9 mouse cellular contexts compared by ENCODE assay signal in genomic region chr7:3291197-3291596, GRCm38 (mm10). TPM values are rescaled to one million over a fixed set of nuclear protein-coding genes. Genes with fewer than 3 reads are reported as not detected.
DNase-seq lines count a peak whose midpoint lies in the region; ATAC-seq lines count a peak whose summit lies in the region.
"Had no signal": no experiment of that assay in that cellular context is flagged by ENCODE, and none has a peak within 500 bp of the region (broad histone marks: within the 10 kb centered on the region; RNA-seq: fewer than 3 reads in every experiment).

No protein-coding gene starts in this region.

- 55% methylated on average over 6 of the region's 6 CpGs for WGBS in midbrain, embryonic 12.5 days

- no peak overlapping the region for H3K27ac ChIP-seq in midbrain, embryonic 12.5 days (replicated peaks)

- peak overlapping the region; percentile 62 for H3K4me2 ChIP-seq in midbrain, embryonic 12.5 days (replicated peaks)

- no peaks in the 10 kb centered on the region for H3K9me3 ChIP-seq in midbrain, embryonic 12.5 days

- peak overlapping the region; percentile 47; the same call in 1 of the 2 replicates for H3K4me3 ChIP-seq in midbrain, embryonic 12.5 days

- H3K27me3 ChIP-seq in midbrain, embryonic 12.5 days = no peaks in the 10 kb centered on the region

- 0 out of 2 replicates have a peak, but pooled peaks have one; percentile 11 for ATAC-seq in midbrain, embryonic 12.5 days (ENCODE audit: low FRiP score, low read depth)

- DNase-seq in 3T3-L1 (ENCODE audit: low read depth, low spot score) (peak; percentile 95), NIH3T3 (ENCODE audit: low read depth) (peak; percentile 77)
- DNase-seq in heart, adult 9 months (ENCODE audit: low spot score in 2 of 2) = peak; percentile 67 to 76
- DNase-seq in kidney, postnatal 14 days = peak; percentile 35
- no peak for DNase-seq in spleen, adult 18-20 months
- DNase-seq in cerebellum, postnatal 36 days = no peak
- no peak for DNase-seq in adrenal gland, postnatal 10 days

- no peaks in the 10 kb centered on the region for H3K36me3 ChIP-seq in midbrain, embryonic 12.5 days

- H3K9ac ChIP-seq in midbrain, embryonic 12.5 days (replicated peaks) = no peak overlapping the region

- peaks cover 29% of the 10 kb centered on the region for H3K4me1 ChIP-seq in midbrain, embryonic 12.5 days

RNA-seq across cellular contexts. Expression of gene Prkcg, which starts 2.2 kb away (rescaled TPM):
- 0.48 and 2.4 TPM in 2 replicates for polyA plus RNA-seq in midbrain, embryonic 12.5 days (2016; fragmentation: Nextera tagmentation; extraction: Ambion mirVana)
- 1 to 10 TPM; 1.6 to 2.6 TPM for total RNA-seq in adrenal gland, postnatal 10 days (2021)
- total RNA-seq: common myeloid progenitor, adult 5-6 weeks had no signal

RNA-seq across cellular contexts. Expression of gene Myadm, which starts 2.3 kb away (rescaled TPM):
- polyA plus RNA-seq in midbrain, embryonic 12.5 days (2016; fragmentation: Nextera tagmentation; extraction: Ambion mirVana) = 30.2 and 31.7 TPM in 2 replicates
- total RNA-seq in adrenal gland, postnatal 10 days (2021) = 100 to 1,000 TPM; 110 to 126 TPM

RNA-seq across cellular contexts. Expression of gene Cacng7, which starts 41.6 kb away (rescaled TPM):
- polyA plus RNA-seq in midbrain, embryonic 12.5 days (2016; fragmentation: Nextera tagmentation; extraction: Ambion mirVana) = 3.5 and 4.2 TPM in 2 replicates
- 1 to 10 TPM; 8.8 to 9.4 TPM for total RNA-seq in adrenal gland, postnatal 10 days (2021)
- total RNA-seq: common myeloid progenitor, adult 5-6 weeks had no signal

RNA-seq across cellular contexts. Expression of gene Nlrp12, which starts 41.7 kb away (rescaled TPM):
- not detected in 2 replicates for polyA plus RNA-seq in midbrain, embryonic 12.5 days (2016; fragmentation: Nextera tagmentation; extraction: Ambion mirVana)
- total RNA-seq in adrenal gland, postnatal 10 days (2021) = 1 to 10 TPM in 1 of 2 experiments, under 1 TPM in 1; 0.15 to 1.0 TPM

Comparison
In these comparisons a context has a peak if more than half of its experiments do, and no peak if none do; other contexts are left out.
1. DNase-seq: peak in 3T3-L1 (single experiment), NIH3T3 (single experiment), heart, adult 9 months (2 of 2) and kidney, postnatal 14 days (single experiment); none in spleen, adult 18-20 months (0 of 2), cerebellum, postnatal 36 days (0 of 2) and adrenal gland, postnatal 10 days (single experiment).